Mouse (Mus musculus): Measurements from ENCODE around the gene Tnrc18.

The Tnrc18 gene

GRCm38 (mm10) chr5:142761326-142761983, 56.0 kb downstream of the Tnrc18 start:
- in situ Hi-C loops (cut with MboI; ENCODE audit: low pct_unique_long_range_greater_than_20kb in 1 of 2, low sequenced_read_pairs in 2 of 2, unreplicated experiment in 1 of 2): no loop called here

GRCm38 (mm10) chr5:142759786-142760185, 57.7 kb downstream of the Tnrc18 start:
- in situ Hi-C loops (cut with MboI; ENCODE audit: low pct_unique_long_range_greater_than_20kb in 1 of 2, low sequenced_read_pairs in 2 of 2, unreplicated experiment in 1 of 2): no loop called here

DNA sequence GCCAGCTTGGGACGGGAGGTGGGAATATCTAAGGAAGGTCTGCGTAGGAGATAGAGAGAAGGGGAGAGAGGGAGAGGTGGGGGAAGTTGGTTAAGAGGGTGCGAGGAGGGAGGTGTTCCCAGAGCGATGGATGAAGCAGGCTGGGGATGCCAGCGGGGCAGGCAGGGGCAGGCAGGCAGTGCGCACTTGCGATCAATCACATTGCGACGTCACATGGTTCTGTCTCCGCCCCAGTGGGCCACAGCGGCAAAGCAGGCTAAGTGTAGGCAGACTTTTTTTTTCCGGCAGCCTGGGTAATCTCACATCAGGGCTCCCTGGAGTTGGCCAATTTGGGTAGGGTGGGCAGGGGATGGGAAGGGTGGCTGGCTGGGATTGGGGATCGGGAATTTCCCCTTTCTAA, 65.2 kb downstream of the Tnrc18 start:
- in situ Hi-C loops (cut with MboI; ENCODE audit: low pct_unique_long_range_greater_than_20kb in 1 of 2, low sequenced_read_pairs in 2 of 2, unreplicated experiment in 1 of 2): no loop called here

- in situ Hi-C loops (cut with MboI; ENCODE audit: low pct_unique_long_range_greater_than_20kb in 1 of 2, low sequenced_read_pairs in 2 of 2, unreplicated experiment in 1 of 2): no loop called here
Measured at GRCm38 (mm10) chr5:142750173-142750572, 67.3 kb downstream of the Tnrc18 start.

DNA sequence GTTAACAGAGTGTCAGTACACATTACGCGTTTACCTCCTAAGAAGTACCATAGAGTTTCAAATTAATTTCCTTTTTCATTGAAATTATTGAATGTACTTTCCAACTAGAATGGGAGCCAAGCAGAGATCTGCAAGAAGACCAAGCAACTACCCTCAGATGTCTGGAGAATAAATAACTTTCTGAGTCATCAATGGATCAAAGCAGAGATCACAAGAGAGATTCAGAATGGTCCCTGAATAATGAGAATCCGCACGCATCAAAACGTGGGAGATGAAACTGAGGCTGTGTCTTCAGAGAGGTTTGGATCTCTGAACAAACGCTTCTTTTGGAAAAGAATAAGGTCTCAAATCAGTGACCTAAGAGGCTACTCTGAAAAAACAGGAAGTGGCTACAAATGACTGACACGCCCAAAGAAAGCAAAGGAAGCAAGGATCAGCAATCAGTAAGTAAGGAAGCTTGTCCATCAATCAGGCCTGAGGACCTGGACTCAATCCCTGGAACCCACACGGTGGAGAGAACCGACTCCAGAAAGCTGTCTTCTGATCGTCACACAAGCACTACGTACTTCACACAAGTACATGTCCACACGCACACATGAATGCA, 70.3 kb downstream of the Tnrc18 start:
- in situ Hi-C loops (cut with MboI; ENCODE audit: low pct_unique_long_range_greater_than_20kb in 1 of 2, low sequenced_read_pairs in 2 of 2, unreplicated experiment in 1 of 2): loop anchor here in 1 of 2 experiments (5.0 kb wide), 1 partner anchor 105 kb away; no protein-coding TSS in a partner anchor

- in situ Hi-C loops (cut with MboI; ENCODE audit: low pct_unique_long_range_greater_than_20kb in 1 of 2, low sequenced_read_pairs in 2 of 2, unreplicated experiment in 1 of 2): no loop called here
Measured at GRCm38 (mm10) chr5:142739941-142740340, 77.5 kb downstream of the Tnrc18 start.

GRCm38 (mm10) chr5:142731916-142732315, 85.5 kb downstream of the Tnrc18 start:
- in situ Hi-C loops (cut with MboI; ENCODE audit: low pct_unique_long_range_greater_than_20kb in 1 of 2, low sequenced_read_pairs in 2 of 2, unreplicated experiment in 1 of 2): no loop called here

DNA sequence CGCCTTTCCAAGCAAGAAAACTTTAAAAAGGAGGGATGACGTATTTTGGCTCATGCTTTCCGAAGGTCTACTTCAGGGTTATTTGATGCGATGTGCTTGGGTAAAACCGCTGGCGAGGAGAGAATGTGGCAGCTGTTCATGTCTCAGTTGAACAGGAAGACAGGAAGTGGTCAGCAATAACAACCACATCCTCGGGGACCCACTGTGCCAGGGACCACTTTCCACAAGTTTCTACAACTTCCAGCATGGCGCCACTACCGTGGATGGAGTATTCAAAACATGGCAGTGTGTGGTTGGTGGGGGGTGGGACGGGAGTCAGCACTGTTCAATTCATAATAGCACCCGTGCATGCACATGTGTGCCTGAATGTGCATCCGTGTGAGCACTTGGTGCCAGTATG, 87.2 kb downstream of the Tnrc18 start:
- in situ Hi-C loops (cut with MboI; ENCODE audit: low pct_unique_long_range_greater_than_20kb in 1 of 2, low sequenced_read_pairs in 2 of 2, unreplicated experiment in 1 of 2): no loop called here

DNA sequence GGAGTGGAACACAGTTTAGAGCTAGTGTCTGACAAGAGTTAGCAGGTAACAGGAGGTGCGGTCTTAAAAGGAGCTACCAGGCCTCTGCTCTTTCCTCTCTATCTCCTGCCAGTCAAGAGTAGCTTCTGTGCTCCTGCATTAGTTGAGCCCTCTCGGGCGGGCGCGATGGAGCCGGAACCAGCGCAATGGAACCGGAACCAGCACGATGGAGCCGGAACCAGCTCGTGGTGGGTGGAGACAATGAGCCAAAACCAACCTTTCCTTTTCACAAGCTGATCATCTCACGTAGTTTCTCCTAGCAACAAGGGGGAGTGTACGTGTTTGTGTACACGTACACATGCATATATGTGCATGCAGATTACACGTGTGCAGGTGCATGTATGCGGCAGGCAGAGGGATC, 89.2 kb downstream of the Tnrc18 start:
- in situ Hi-C loops (cut with MboI; ENCODE audit: low pct_unique_long_range_greater_than_20kb in 1 of 2, low sequenced_read_pairs in 2 of 2, unreplicated experiment in 1 of 2): loop anchor here in 1 of 2 experiments (5.0 kb wide), 1 partner anchor 124 kb away; no protein-coding TSS in a partner anchor

GRCm38 (mm10) chr5:142726748-142727147, 90.7 kb downstream of the Tnrc18 start:
- in situ Hi-C loops (cut with MboI; ENCODE audit: low pct_unique_long_range_greater_than_20kb in 1 of 2, low sequenced_read_pairs in 2 of 2, unreplicated experiment in 1 of 2): loop anchor here in 1 of 2 experiments (5.0 kb wide), 1 partner anchor 126 kb away; no protein-coding TSS in a partner anchor

DNA sequence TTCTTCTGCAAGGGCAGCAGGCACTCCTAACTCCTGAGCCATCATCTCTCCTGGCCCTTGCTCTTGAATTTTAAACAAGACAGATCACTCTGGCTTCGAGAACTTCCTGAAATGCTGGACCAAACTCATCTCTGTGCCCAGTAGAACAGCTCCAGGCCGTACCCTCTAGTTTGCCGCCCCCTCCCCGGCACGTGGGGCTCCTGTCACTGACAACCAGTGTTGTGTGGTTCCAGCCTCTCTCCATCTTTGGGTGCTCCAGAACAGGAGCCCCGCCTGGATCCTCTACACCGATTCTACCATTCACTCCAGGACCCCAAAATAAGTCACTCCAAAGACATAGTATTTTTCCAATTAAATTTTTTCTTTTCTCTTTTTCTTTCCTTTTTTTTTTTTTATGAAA, 93.2 kb downstream of the Tnrc18 start:
- in situ Hi-C loops (cut with MboI; ENCODE audit: low pct_unique_long_range_greater_than_20kb in 1 of 2, low sequenced_read_pairs in 2 of 2, unreplicated experiment in 1 of 2): no loop called here

DNA sequence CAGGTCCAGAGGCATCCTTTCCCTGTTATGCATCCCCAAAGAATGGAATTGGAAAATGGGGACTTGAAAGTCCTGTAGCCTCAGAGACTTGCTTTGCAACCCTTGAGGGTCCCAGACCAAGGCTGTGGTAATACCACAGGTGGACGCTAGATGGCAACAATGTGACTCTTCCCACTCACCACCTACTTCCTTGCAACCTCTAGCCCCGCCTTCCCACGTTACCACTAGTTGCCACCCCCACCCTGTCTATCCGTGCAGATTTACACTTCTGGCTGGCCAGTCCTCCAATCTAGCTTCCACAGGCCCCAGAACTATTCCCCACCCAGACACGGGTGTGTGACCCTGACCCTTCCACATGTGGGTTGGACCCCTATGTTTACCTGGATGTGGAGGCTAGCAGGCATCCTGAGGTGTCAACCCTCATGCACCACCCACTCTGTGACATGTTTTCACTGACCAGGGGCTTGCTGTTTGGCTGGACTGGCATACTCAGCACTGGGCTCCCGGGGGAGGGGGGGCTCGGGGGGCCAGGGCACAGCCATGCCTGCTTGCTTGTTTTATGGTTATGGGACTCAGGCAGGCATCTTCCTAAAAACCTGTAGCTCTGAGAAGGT, 93.8 kb downstream of the Tnrc18 start:
- in situ Hi-C loops (cut with MboI; ENCODE audit: low pct_unique_long_range_greater_than_20kb in 1 of 2, low sequenced_read_pairs in 2 of 2, unreplicated experiment in 1 of 2): no loop called here

DNA sequence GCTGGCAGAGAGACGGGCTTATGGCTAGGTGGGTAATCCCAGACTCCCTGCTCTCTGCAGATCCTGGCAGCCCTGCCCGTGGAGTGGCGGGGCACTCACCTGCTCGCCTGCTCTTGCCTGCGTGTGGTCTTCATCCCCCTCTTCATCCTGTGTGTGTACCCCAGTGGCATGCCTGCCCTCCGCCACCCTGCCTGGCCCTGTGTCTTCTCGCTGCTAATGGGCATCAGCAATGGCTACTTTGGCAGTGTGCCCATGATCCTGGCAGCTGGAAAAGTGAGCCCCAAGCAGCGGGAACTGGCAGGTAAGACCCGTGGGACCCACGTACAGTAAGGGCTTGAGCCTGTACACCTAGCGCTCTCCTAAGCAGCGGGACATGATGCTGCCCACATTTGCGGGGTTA, 97.6 kb downstream of the Tnrc18 start:
- in situ Hi-C loops (cut with MboI; ENCODE audit: low pct_unique_long_range_greater_than_20kb in 1 of 2, low sequenced_read_pairs in 2 of 2, unreplicated experiment in 1 of 2): loop anchor here in 1 of 2 experiments (10.0 kb wide), 3 partner anchors 135 to 235 kb away; no protein-coding TSS in a partner anchor

DNA sequence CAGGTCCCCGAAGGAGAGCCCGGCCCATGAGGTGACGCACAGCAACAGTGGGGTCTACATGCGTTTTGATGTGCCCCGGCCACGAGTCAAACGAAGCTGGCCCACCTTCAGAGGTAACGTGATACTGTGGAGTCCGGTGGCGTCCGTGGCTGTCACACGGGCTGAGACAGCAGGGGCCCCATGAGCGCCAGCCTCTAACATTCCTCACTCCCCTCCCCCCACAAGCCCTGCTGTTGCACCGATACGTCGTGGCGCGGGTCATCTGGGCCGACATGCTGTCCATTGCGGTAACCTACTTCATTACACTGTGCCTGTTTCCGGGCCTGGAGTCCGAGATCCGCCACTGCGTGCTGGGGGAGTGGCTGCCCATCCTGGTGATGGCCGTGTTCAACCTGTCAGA, 99.0 kb downstream of the Tnrc18 start:
- in situ Hi-C loops (cut with MboI; ENCODE audit: low pct_unique_long_range_greater_than_20kb in 1 of 2, low sequenced_read_pairs in 2 of 2, unreplicated experiment in 1 of 2): loop anchor here in 1 of 2 experiments (10.0 kb wide), 3 partner anchors 136 to 234 kb away; no protein-coding TSS in a partner anchor

DNA sequence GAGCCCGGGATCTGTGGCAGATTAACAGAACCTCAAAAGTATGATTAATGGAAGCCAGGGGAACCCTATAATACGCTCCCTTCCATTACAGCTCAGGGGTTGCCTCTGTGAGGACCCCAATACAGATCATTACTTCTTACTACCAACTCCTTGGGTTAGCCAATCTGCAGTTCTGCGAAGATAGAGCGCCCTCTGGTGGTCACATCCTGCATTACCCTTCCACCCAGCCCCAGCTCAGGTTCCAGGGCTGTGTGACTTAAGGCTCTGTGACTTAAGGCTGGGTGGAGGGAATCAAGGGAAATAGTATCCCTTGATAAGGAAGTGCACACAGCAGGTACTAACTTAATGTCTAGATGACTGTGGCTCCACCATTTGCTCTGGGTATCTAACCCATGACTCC, 99.4 kb downstream of the Tnrc18 start:
- in situ Hi-C loops (cut with MboI; ENCODE audit: low pct_unique_long_range_greater_than_20kb in 1 of 2, low sequenced_read_pairs in 2 of 2, unreplicated experiment in 1 of 2): loop anchor here in 1 of 2 experiments (10.0 kb wide), 3 partner anchors 137 to 233 kb away; no protein-coding TSS in a partner anchor

DNA sequence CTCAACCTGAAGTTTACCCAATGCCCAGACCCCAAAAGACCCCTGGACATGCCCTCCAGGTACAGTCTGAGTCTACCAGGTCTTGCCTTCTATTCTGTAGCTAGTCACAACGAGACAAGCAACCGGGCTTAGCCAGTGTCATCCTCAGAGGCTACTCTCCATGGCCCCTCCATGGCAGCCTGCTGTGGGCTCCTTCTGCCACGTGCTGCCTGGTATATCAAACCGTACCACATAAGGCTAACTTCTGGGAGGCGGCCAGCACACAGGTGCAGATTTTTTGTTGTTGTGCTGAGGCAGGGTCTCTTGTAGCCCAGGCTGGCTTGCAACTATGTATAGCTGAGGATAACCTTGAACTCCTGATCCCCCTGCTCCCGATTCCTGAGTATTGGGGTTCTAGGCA, 101.4 kb downstream of the Tnrc18 start:
- in situ Hi-C loops (cut with MboI; ENCODE audit: low pct_unique_long_range_greater_than_20kb in 1 of 2, low sequenced_read_pairs in 2 of 2, unreplicated experiment in 1 of 2): loop anchor here in 1 of 2 experiments (10.0 kb wide), 3 partner anchors 139 to 231 kb away; no protein-coding TSS in a partner anchor

GRCm38 (mm10) chr5:142715059-142715458, 102.4 kb downstream of the Tnrc18 start:
- in situ Hi-C loops (cut with MboI; ENCODE audit: low pct_unique_long_range_greater_than_20kb in 1 of 2, low sequenced_read_pairs in 2 of 2, unreplicated experiment in 1 of 2): loop anchor here in 1 of 2 experiments (10.0 kb wide), 3 partner anchors 140 to 230 kb away; no protein-coding TSS in a partner anchor

GRCm38 (mm10) chr5:142713966-142714365, 103.5 kb downstream of the Tnrc18 start:
- in situ Hi-C loops (cut with MboI; ENCODE audit: low pct_unique_long_range_greater_than_20kb in 1 of 2, low sequenced_read_pairs in 2 of 2, unreplicated experiment in 1 of 2): loop anchor here in 1 of 2 experiments (5.0 to 10.0 kb wide), 4 partner anchors 42 to 229 kb away; no protein-coding TSS in a partner anchor

DNA sequence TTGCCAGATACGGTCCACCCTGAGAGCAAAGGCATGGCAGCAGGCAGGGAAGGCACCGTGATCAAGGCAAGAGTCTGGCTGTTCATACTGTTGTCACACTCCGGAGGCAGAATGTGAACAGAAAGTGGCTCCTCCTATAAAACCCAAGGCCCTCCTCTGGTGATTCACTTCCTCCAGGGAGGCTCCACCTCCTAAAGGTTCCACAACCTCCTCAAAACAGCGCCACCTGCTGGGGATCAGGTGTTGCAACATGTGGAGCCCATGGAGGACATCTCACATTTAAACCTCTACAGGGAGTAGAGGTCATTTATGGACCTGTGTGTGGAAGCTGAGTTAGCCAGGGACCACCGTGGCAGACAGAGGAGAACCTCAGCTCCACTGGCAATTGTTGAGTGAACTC, 105.1 kb downstream of the Tnrc18 start:
- in situ Hi-C loops (cut with MboI; ENCODE audit: low pct_unique_long_range_greater_than_20kb in 1 of 2, low sequenced_read_pairs in 2 of 2, unreplicated experiment in 1 of 2): loop anchor here in 1 of 2 experiments (5.0 to 10.0 kb wide), 4 partner anchors 40 to 228 kb away; no protein-coding TSS in a partner anchor

All from mouse embryonic stem cell (cell line).